Mouse (Mus musculus): ENCODE results near the gene Gtf2h1.
"Not testable (repeated sequence)": the region's sequence is repeated elsewhere in the genome, so short reads cannot be mapped to it uniquely, and the experiment has no call there.

Gene Gtf2h1

DNA sequence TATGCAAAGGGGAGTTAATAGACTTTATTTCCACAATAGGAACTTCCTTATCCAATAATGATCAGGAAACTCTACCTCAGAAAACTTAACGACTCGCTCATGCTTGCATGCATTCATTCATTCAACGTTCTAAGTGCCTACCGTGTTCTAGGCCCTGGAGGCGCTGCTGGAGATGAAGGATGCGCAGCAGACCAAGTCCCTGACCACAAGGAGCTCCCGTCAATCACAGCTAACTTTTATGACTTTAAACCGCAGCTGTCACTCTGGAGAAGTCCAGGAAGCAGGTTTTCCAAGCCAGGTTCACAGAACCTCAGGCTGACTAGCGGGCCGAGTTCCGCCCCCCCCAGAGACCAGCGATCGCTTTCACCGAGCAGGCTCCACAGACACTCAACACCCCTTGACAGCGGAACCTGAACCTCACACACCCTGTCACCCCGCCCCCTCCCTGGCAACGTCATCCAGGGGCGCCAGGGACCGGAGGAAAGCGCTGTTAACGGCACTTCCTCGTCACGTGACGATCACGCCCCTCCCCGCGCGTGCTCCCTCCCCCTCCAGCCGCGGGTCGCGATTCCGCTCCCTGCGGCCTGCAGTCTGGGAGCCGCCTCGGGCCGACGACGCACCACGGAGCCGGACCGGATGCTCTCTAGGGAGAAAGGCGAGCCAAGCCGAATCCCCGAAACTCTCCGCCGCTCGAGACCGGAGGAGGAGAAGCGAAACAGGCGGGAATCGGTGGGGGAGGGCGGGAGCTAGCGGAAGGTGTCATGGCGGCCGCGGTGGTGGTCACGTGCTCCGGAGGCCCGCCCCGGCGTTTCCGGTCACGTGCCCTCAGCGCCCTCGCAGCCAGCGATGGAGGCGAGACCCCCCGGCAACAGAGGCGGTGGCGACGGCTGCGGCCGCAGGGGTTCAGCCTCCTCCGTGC, at the start of gene Gtf2h1, which contains the start of gene Hps5:
Gtf2h1 (plus strand) TSS at position 817 of the 919 bp plus-strand sequence.
Hps5 (minus strand) TSS at position 778 of the 919 bp plus-strand sequence.
- in situ Hi-C loops (cut with MboI; ENCODE audit: low pct_unique_long_range_greater_than_20kb in 1 of 2, low sequenced_read_pairs in 2 of 2, unreplicated experiment in 1 of 2): loop anchor here in 1 of 2 experiments (5.0 kb wide), 1 partner anchor 93 kb away; no protein-coding TSS in a partner anchor

DNA sequence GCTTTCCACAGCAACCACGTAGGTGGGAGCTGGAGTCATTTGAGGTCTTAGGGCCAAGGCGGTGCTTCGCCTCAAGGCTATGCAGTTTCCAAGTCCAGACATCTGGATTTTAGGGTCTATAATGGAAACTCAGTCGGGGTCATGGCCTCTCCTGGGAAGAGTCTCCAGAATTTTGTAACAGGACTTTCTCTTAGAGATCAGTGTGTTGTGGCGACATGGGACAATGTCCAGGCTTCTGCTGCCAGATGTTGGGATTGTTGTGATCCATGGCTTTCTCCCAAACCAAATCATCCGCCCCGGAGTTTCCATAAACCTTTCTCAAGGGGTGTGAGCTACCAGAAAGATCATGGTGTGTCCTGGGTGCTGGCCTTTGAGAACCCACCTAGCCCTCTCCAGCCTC, 49.5 kb upstream of the Gtf2h1 start:
- in situ Hi-C loops (cut with MboI; ENCODE audit: low pct_unique_long_range_greater_than_20kb in 1 of 2, low sequenced_read_pairs in 2 of 2, unreplicated experiment in 1 of 2): no loop called here

GRCm38 (mm10) chr7:46748459-46748858, 47.4 kb upstream of the Gtf2h1 start:
- in situ Hi-C loops (cut with MboI; ENCODE audit: low pct_unique_long_range_greater_than_20kb in 1 of 2, low sequenced_read_pairs in 2 of 2, unreplicated experiment in 1 of 2): no loop called here

DNA sequence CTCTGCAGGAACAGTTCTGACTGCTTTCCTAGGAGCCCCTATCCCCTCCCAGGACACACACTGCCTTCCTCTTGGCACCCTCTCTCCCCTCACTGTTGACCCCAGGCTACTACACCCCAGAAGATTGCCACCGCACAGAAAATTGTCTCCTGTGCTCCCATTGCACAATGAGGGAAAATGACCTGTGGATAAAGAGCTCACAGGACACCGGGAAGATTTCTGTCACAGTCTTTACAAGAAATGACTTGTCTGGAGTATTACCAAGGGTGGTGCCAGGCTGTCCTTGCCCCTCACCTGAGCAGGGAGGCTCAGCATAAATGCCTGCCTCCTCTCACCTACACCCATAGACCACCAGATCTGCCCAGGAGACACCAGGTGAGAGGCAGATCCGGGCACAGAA, 44.4 kb upstream of the Gtf2h1 start, which contains the start of gene Saa2:
Saa2 (plus strand) TSS at position 301 of the 400 bp plus-strand sequence.
- in situ Hi-C loops (cut with MboI; ENCODE audit: low pct_unique_long_range_greater_than_20kb in 1 of 2, low sequenced_read_pairs in 2 of 2, unreplicated experiment in 1 of 2): no loop called here

DNA sequence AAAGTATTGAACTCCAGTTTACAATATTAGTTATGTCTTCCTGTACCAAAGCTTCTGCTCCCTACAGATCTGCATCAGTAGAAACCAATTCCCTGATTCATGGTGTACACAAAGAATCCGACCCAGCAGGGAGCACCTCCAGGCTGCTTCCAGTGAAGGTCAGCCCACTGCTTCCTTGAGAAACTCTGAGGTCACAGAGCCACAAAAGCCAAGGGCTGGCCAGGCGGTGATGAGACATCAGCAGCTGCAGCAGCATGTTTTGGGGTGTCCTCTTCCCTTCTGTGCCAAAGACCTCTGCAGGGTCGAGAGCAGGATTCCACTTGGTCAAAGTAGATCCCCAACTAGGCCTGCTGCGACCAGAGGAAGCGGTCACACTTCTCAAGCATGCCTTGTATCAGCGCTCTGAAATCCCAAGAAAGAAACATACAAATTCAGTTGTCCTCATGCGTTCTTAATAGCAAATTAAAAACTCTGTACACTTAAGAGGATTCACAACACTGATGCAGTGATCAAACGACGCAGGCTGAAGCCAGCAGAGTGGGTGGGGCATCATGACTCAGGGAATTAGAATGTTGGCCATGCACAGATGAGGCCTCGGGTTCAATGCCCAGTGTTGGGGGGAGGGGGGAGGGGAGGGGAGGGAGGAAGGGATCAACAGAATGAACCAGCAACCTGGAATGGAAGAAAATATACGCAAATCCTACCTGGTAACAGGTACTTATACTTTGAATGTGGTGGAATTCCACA, 34.7 kb upstream of the Gtf2h1 start:
- in situ Hi-C loops (cut with MboI; ENCODE audit: low pct_unique_long_range_greater_than_20kb in 1 of 2, low sequenced_read_pairs in 2 of 2, unreplicated experiment in 1 of 2): no loop called here

DNA sequence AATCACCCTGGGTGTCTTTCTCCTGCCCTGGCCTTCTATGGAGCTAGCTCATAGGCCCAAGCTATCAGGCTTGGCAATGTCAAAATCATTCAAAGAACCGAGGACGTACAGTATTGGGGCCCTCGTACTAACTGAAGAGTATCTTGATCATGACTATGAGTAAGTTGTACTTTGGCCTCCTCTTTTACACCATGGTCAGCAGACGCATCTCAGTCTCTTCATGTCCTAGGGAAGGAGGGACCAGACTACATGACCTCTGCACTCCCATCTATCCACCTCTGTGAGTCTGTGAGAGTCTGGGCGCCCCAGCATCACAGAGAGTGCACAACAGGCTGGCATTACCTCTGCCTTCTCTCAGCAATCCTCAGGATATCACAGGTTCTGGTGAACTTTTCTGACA, 33.3 kb upstream of the Gtf2h1 start:
- in situ Hi-C loops (cut with MboI; ENCODE audit: low pct_unique_long_range_greater_than_20kb in 1 of 2, low sequenced_read_pairs in 2 of 2, unreplicated experiment in 1 of 2): no loop called here

GRCm38 (mm10) chr7:46764672-46765071, 31.2 kb upstream of the Gtf2h1 start:
- in situ Hi-C loops (cut with MboI; ENCODE audit: low pct_unique_long_range_greater_than_20kb in 1 of 2, low sequenced_read_pairs in 2 of 2, unreplicated experiment in 1 of 2): loop anchor here in 1 of 2 experiments (5.0 kb wide), 1 partner anchor 52 kb away; the partner anchor contains the start of gene Saal1

GRCm38 (mm10) chr7:46767371-46767770, 28.5 kb upstream of the Gtf2h1 start:
- in situ Hi-C loops (cut with MboI; ENCODE audit: low pct_unique_long_range_greater_than_20kb in 1 of 2, low sequenced_read_pairs in 2 of 2, unreplicated experiment in 1 of 2): loop anchor here in 1 of 2 experiments (5.0 kb wide), 1 partner anchor 55 kb away; the partner anchor contains the start of gene Saal1

DNA sequence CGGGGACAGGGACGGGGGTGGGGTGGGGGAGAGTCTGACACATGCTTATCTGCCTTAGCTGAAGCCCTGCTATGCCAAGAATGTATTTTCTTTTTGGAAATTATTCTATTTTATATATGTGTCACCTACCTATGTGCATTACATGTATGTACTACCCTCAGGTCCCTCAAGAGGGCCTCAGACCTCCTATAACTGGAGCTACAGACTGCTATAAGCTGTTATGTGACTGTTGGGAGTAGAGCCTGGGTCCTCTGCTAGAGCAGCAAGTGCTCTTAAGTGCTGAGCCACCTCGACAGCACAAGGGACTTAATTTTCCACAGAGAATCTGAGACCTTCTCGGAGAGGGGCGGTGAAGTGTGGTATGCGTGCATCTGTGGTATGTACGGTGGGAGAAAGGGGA, 27.5 kb upstream of the Gtf2h1 start:
- in situ Hi-C loops (cut with MboI; ENCODE audit: low pct_unique_long_range_greater_than_20kb in 1 of 2, low sequenced_read_pairs in 2 of 2, unreplicated experiment in 1 of 2): loop anchor here in 1 of 2 experiments (5.0 kb wide), 1 partner anchor 56 kb away; the partner anchor contains the start of gene Saal1

DNA sequence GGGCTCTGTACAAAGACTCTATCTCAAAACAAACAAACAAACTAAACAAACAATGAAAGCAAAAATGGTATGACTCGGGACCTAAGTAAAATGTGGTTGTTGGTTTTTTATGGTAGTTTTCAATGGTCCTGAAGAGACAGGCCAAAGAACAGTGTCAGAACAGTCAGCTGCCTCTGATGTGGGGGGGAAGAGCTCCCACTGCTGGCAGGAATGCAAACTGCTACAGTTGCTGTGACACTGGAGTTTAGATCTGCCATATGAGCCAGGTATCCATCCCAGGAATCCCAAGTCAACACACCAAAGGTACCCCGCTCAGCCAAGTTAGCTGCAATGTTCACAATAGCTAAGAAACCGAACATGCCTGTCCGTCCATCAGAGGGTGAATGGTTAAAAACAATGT, 25.2 kb upstream of the Gtf2h1 start:
- in situ Hi-C loops (cut with MboI; ENCODE audit: low pct_unique_long_range_greater_than_20kb in 1 of 2, low sequenced_read_pairs in 2 of 2, unreplicated experiment in 1 of 2): no loop called here

DNA sequence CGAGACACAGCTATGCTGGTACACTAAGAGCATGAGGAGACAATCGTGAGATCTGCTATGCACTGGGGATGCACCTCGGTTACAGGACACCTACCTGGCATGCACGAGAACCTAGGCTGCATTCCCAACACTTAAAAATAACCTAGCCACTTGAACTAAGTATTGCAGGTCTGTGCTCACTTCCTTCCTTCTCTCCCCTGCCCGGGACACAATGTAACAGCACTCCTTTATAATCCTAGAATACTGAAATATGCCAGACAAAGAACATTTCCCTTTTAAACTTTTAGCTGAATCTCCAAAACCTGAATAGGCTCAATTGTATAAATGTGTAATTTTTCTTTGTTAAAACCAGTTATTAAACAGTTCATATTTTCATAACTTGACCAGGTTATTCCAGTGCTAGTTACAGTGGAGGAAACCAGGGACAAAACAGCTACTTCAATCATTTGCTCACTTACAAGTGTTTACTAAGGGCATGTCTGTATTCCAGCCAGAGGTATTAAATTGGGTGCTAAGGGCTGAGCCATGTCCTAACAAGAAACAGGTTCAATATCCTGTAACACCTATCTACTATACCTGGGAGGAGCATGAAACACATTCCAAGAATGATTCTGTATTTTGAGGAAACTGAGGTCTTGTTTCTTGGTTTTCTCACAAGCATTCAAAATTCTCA, 6.6 kb upstream of the Gtf2h1 start:
- in situ Hi-C loops (cut with MboI; ENCODE audit: low pct_unique_long_range_greater_than_20kb in 1 of 2, low sequenced_read_pairs in 2 of 2, unreplicated experiment in 1 of 2): no loop called here

DNA sequence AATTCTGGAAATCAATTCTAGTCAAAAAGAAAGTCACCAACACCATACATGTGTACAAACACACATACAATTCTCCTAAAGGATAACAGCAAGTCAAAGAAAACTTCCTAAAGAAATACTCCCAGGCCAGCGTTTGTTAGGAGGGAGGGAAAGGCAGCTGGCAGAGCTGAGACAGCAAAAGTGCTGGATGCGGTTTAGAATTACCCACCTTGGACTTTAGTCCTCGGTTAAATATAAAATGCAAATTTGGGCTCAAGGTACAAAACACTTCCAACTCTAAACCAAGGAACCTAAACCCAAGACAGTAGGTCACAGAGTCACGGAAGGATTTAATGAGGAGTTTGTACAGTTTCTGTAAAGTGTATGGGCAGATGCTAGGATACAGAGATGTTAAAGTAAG, 2.0 kb upstream of the Gtf2h1 start:
- in situ Hi-C loops (cut with MboI; ENCODE audit: low pct_unique_long_range_greater_than_20kb in 1 of 2, low sequenced_read_pairs in 2 of 2, unreplicated experiment in 1 of 2): no loop called here

DNA sequence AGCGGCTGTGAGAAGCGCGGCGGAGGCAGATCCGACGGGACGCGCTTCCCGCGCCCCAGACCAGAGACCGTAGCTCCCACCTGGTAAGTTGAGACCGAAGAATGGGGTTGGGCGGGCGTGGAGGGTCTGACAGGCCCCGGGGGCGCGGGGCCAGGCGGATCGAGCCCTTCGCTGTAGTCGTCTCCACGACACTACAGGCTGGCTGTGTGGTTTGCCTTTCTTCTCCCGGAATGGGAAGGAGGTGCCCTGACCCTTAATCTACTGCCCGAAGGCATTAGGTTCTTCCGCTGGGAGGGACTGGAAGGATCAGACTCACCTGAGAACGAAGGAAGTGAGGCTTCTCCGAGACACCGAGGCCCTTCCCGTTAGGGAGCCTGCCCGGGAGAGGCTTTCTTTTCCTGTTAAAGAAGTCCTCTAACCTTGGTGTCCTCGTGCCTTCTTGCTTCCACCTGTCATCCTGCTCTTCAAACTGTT, 340 bp downstream of the Gtf2h1 start:
- in situ Hi-C loops (cut with MboI; ENCODE audit: low pct_unique_long_range_greater_than_20kb in 1 of 2, low sequenced_read_pairs in 2 of 2, unreplicated experiment in 1 of 2): loop anchor here in 1 of 2 experiments (5.0 kb wide), 1 partner anchor 94 kb away; no protein-coding TSS in a partner anchor

DNA sequence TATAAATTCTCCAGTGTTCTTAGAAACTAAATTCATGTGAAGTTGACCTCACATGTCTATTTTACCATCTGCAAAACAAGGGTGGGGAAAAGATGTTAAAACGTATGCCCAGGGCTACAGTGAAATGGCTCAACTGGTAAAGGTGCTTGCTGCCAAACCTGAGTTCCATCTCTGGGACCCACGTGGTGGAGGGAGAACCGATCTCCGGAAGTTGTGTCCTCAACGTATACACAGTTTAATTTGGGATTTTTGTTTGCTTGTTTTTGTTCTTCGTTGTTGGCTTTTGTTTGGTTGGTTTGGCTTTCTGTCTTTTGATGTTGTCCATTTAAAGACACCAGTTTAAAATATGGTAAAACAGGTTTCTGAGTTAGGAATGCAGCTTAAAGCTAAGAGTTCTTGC, 876 bp downstream of the Gtf2h1 start:
- in situ Hi-C loops (cut with MboI; ENCODE audit: low pct_unique_long_range_greater_than_20kb in 1 of 2, low sequenced_read_pairs in 2 of 2, unreplicated experiment in 1 of 2): loop anchor here in 1 of 2 experiments (5.0 kb wide), 1 partner anchor 94 kb away; no protein-coding TSS in a partner anchor

DNA sequence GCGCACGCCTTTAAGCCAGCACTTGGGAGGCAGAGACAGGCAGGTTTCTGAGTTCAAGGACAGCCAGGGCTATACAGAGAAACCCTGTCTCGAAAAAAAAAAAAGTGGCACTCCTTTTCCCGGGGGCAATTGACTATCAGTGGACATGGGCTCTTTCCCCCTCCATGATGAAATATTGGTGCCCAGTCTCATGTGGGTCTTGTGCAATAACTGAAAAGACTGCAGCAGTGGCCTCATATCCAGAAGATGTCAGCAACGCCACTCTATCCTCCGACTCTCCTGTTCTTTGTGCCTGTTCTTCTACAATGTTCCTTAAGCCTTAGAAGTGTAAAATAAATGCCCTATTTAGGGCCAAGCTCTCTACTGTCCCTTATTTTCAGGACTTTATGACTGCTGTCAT, 14.4 kb downstream of the Gtf2h1 start:
- in situ Hi-C loops (cut with MboI; ENCODE audit: low pct_unique_long_range_greater_than_20kb in 1 of 2, low sequenced_read_pairs in 2 of 2, unreplicated experiment in 1 of 2): no loop called here

- in situ Hi-C loops (cut with MboI; ENCODE audit: low pct_unique_long_range_greater_than_20kb in 1 of 2, low sequenced_read_pairs in 2 of 2, unreplicated experiment in 1 of 2): no loop called here
These were observed 18.1 kb downstream of the Gtf2h1 start for GRCm38 (mm10) chr7:46814012-46814411.

DNA sequence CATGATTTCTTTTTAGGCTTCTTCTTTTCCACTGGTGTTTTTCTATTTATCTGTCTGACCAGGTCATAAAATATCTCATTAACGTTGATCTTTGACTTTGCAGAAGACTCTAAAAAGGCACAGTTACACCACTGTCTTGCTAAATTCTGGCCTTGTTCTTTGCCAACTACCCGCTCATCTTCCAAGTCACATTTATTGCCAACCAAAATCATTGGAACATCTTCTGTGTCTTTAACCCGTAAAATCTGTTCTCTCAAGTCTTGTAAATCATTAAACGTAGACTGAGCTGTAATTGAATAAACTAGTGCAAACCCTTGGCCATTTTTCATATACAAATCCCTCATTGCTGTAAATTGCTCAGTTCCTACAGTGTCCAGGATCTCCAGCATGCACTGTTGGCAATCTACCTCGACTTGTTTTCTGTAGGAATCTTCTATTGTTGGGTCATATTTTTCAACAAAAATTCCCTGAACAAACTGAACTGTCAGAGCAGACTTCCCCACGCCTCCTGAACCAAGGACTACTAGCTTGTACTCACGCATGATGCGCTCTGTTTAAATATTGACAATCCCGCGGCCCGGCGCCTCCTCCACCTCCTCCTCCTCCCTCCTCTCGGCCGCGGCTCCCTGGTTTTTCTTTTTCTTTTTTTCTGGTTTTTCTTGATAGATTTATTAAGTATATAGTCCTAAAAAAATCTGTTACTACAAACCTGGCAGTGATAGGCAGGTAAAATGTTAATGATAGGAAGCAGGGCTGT, 25.2 kb downstream of the Gtf2h1 start:
- in situ Hi-C loops (cut with MboI; ENCODE audit: low pct_unique_long_range_greater_than_20kb in 1 of 2, low sequenced_read_pairs in 2 of 2, unreplicated experiment in 1 of 2): not testable (repeated sequence)

Measured in mouse embryonic stem cell (cell line).